Mouse (Mus musculus) ovary, postnatal 10 days (tissue): Measurements from ENCODE around the gene Tbccd1.
A peak's percentile ranks its signal among the peaks of the same experiment; 100 is the strongest.

Experiments used
- DNase-seq: peaks from one replicate; pipeline ENCODE4 v3.0.0; 2022; ENCODE audit warnings: low spot score

Tbccd1 gene

GRCm38 (mm10) chr16:22857431-22858113 is at the start of gene Tbccd1, which contains the start of gene Dnajb11:
Tbccd1 (minus strand) TSS chr16:22857669.
Dnajb11 (plus strand) TSS chr16:22857845.
- peak; percentile 98 for DNase-seq

- no peak for DNase-seq
Measured at GRCm38 (mm10) chr16:22901326-22901725, 43.9 kb upstream of the Tbccd1 start.

- no peak for DNase-seq
Measured at GRCm38 (mm10) chr16:22899866-22900570, 42.5 kb upstream of the Tbccd1 start.

- no peak for DNase-seq
Measured at GRCm38 (mm10) chr16:22899346-22899745, 41.9 kb upstream of the Tbccd1 start.

- DNase-seq, result no peak
Measured at GRCm38 (mm10) chr16:22896618-22897017, 39.1 kb upstream of the Tbccd1 start.

GRCm38 (mm10) chr16:22894095-22894494 is 36.6 kb upstream of the Tbccd1 start:
- DNase-seq, result no peak

- no peak for DNase-seq
Measured at GRCm38 (mm10) chr16:22891733-22892154, 34.3 kb upstream of the Tbccd1 start.

- no peak for DNase-seq
Measured at GRCm38 (mm10) chr16:22890683-22891510, 33.4 kb upstream of the Tbccd1 start, which contains the start of gene Ahsg. Ahsg (plus strand) TSS chr16:22891277.

- no peak for DNase-seq
Measured at GRCm38 (mm10) chr16:22889716-22890115, 32.2 kb upstream of the Tbccd1 start.

- DNase-seq, result no peak
Measured at GRCm38 (mm10) chr16:22888835-22889234, 31.4 kb upstream of the Tbccd1 start.

GRCm38 (mm10) chr16:22886726-22887125 is 29.3 kb upstream of the Tbccd1 start:
- DNase-seq, result no peak

- DNase-seq, result no peak
Measured at GRCm38 (mm10) chr16:22885356-22885755, 27.9 kb upstream of the Tbccd1 start.

- DNase-seq, result no peak
Measured at GRCm38 (mm10) chr16:22883441-22883840, 26.0 kb upstream of the Tbccd1 start.

GRCm38 (mm10) chr16:22881487-22881886 is 24.0 kb upstream of the Tbccd1 start:
- no peak for DNase-seq

- DNase-seq, result no peak
Measured at GRCm38 (mm10) chr16:22880900-22881299, 23.4 kb upstream of the Tbccd1 start.

GRCm38 (mm10) chr16:22879945-22880595 is 22.6 kb upstream of the Tbccd1 start:
- DNase-seq, result no peak

- no peak for DNase-seq
Measured at GRCm38 (mm10) chr16:22878716-22879115, 21.2 kb upstream of the Tbccd1 start.

- DNase-seq, result no peak
Measured at GRCm38 (mm10) chr16:22877660-22878390, 20.4 kb upstream of the Tbccd1 start.

- no peak for DNase-seq
Measured at GRCm38 (mm10) chr16:22876218-22877043, 19.0 kb upstream of the Tbccd1 start.

GRCm38 (mm10) chr16:22873369-22873768 is 15.9 kb upstream of the Tbccd1 start:
- no peak for DNase-seq
